Mouse (Mus musculus): ENCODE data around the gene Rab11a.

GRCm38 (mm10) chr9:64701651-64702050 is 35.9 kb downstream of the Rab11a start:
- TF ChIP-seq FLI1 (IDR thresholded peaks at IDR 0.05; ENCODE audit: low read length), result no peak
- no peak for TF ChIP-seq GATA1 (IDR thresholded peaks at IDR 0.05; ENCODE audit: borderline replicate concordance, low read length)

Data from megakaryocyte, embryonic 14.5 days (primary cell).